Mouse (Mus musculus): ENCODE results near the gene Pxn. TPM values are rescaled to one million over a fixed set of nuclear protein-coding genes. Genes with fewer than 3 reads are reported as not detected.
"Not testable (repeated sequence)": the region's sequence is repeated elsewhere in the genome, so short reads cannot be mapped to it uniquely, and the experiment has no call there.

The Pxn gene
- polyA plus RNA-seq, 1 experiment from 2014 or later = 21.3 TPM

- H3K4me2 ChIP-seq = peak overlapping the region; percentile 66
- no peaks in the 10 kb centered on the region for H3K36me3 ChIP-seq
- no peaks in the 10 kb centered on the region for H3K9me3 ChIP-seq (replicated peaks)
- peak overlapping the region; percentile 100; the same call in 1 of the 2 replicates for H3K27ac ChIP-seq (replicated peaks)
- H3K4me1 ChIP-seq = peaks cover 40% of the 10 kb centered on the region
- H3K9ac ChIP-seq (replicated peaks) = no peak overlapping the region
- no peak for ATAC-seq (ENCODE audit: low FRiP score)
- no peak overlapping the region for H3K4me3 ChIP-seq (replicated peaks)
- H3K27me3 ChIP-seq (replicated peaks) = no peaks in the 10 kb centered on the region
- 80% methylated on average over 9 of the region's 9 CpGs for WGBS
These were observed 18.4 kb upstream of the Pxn start for GRCm38 (mm10) chr5:115487942-115488580.

- Histone ChIP-seq H3K9me3 (replicated peaks) (no peaks in the 10 kb centered on the region), H3K36me3 (no peaks in the 10 kb centered on the region), H3K9ac (replicated peaks) (peak overlapping the region; percentile 87), H3K27me3 (replicated peaks) (no peaks in the 10 kb centered on the region), H3K4me1 (peaks cover 32% of the 10 kb centered on the region), H3K27ac (replicated peaks) (peak overlapping the region; percentile 100), H3K4me2 (peak overlapping the region; percentile 66), H3K4me3 (replicated peaks) (peak overlapping the region; percentile 44)
- WGBS = under 1% methylated on average over 39 of the region's 39 CpGs
- peak; percentile 80 for ATAC-seq (ENCODE audit: low FRiP score)
These were observed 17.4 kb upstream of the Pxn start for GRCm38 (mm10) chr5:115488841-115489698.

- Histone ChIP-seq H3K4me1 (peaks cover 27% of the 10 kb centered on the region), H3K27ac (replicated peaks) (peak overlapping the region; percentile 100), H3K36me3 (no peaks in the 10 kb centered on the region), H3K4me3 (replicated peaks) (peak overlapping the region; percentile 44), H3K9me3 (replicated peaks) (no peaks in the 10 kb centered on the region), H3K27me3 (replicated peaks) (no peaks in the 10 kb centered on the region), H3K4me2 (peak overlapping the region; percentile 66), H3K9ac (replicated peaks) (peak overlapping the region; percentile 87)
- peak; percentile 84 for ATAC-seq (ENCODE audit: low FRiP score)
- WGBS = under 1% methylated on average over 50 of the region's 50 CpGs
These were observed 16.5 kb upstream of the Pxn start for GRCm38 (mm10) chr5:115489699-115490637.

- no peak overlapping the region for H3K4me3 ChIP-seq (replicated peaks)
- ATAC-seq (ENCODE audit: low FRiP score) = no peak
- H3K27me3 ChIP-seq (replicated peaks) = no peaks in the 10 kb centered on the region
- H3K27ac ChIP-seq (replicated peaks) = peak overlapping the region; percentile 100
- H3K4me2 ChIP-seq = peak overlapping the region; percentile 66
- no peaks in the 10 kb centered on the region for H3K9me3 ChIP-seq (replicated peaks)
- H3K9ac ChIP-seq (replicated peaks) = 0 out of 2 replicates have a peak overlapping the region, but pooled peaks have one; percentile 6
- no peaks in the 10 kb centered on the region for H3K36me3 ChIP-seq
- peaks cover 26% of the 10 kb centered on the region for H3K4me1 ChIP-seq
- 9% methylated on average over 8 of the region's 8 CpGs for WGBS
These were observed 15.9 kb upstream of the Pxn start for GRCm38 (mm10) chr5:115490638-115491000.

- ATAC-seq (ENCODE audit: low FRiP score) = no peak
- Histone ChIP-seq H3K4me1 (peaks cover 26% of the 10 kb centered on the region), H3K27me3 (replicated peaks) (no peaks in the 10 kb centered on the region), H3K9me3 (replicated peaks) (no peaks in the 10 kb centered on the region), H3K36me3 (no peaks in the 10 kb centered on the region), H3K27ac (replicated peaks) (peak overlapping the region; percentile 100; the same call in 1 of the 2 replicates), H3K4me2 (peak overlapping the region; percentile 66), H3K9ac (replicated peaks) (no peak overlapping the region), H3K4me3 (replicated peaks) (no peak overlapping the region)
- 27% methylated on average over 5 of the region's 5 CpGs for WGBS
These were observed 15.4 kb upstream of the Pxn start for GRCm38 (mm10) chr5:115491076-115491475.

GRCm38 (mm10) chr5:115491771-115492322 is 14.6 kb upstream of the Pxn start:
- Histone ChIP-seq H3K4me3 (replicated peaks) (peak overlapping the region; percentile 25), H3K9ac (replicated peaks) (peak overlapping the region; percentile 38; the same call in 1 of the 2 replicates), H3K27ac (replicated peaks) (peak overlapping the region; percentile 24; the same call in 1 of the 2 replicates), H3K27me3 (replicated peaks) (no peaks in the 10 kb centered on the region), H3K4me1 (peaks cover 26% of the 10 kb centered on the region), H3K4me2 (peak overlapping the region; percentile 71), H3K36me3 (no peaks in the 10 kb centered on the region), H3K9me3 (replicated peaks) (no peaks in the 10 kb centered on the region)
- 2% methylated on average over 28 of the region's 28 CpGs for WGBS
- ATAC-seq (ENCODE audit: low FRiP score) = no peak

GRCm38 (mm10) chr5:115492711-115493335 is 13.7 kb upstream of the Pxn start:
- no peak overlapping the region for H3K9ac ChIP-seq (replicated peaks)
- no peak overlapping the region for H3K4me3 ChIP-seq (replicated peaks)
- WGBS = 85% methylated on average over 6 of the region's 6 CpGs
- H3K27me3 ChIP-seq (replicated peaks) = no peaks in the 10 kb centered on the region
- peaks cover 26% of the 10 kb centered on the region for H3K4me1 ChIP-seq
- H3K9me3 ChIP-seq (replicated peaks) = no peaks in the 10 kb centered on the region
- H3K27ac ChIP-seq (replicated peaks) = no peak overlapping the region
- H3K4me2 ChIP-seq = no peak overlapping the region
- H3K36me3 ChIP-seq = no peaks in the 10 kb centered on the region
- ATAC-seq (ENCODE audit: low FRiP score) = no peak

GRCm38 (mm10) chr5:115493441-115493840 is 13.0 kb upstream of the Pxn start:
- peaks cover 23% of the 10 kb centered on the region for H3K4me1 ChIP-seq
- H3K4me3 ChIP-seq (replicated peaks) = no peak overlapping the region
- no peak overlapping the region for H3K9ac ChIP-seq (replicated peaks)
- no peaks in the 10 kb centered on the region for H3K9me3 ChIP-seq (replicated peaks)
- peak overlapping the region; percentile 48 for H3K27ac ChIP-seq (replicated peaks)
- H3K4me2 ChIP-seq = no peak overlapping the region
- no peaks in the 10 kb centered on the region for H3K36me3 ChIP-seq
- 60% methylated on average over 5 of the region's 5 CpGs for whole genome bisulfite sequencing
- H3K27me3 ChIP-seq (replicated peaks) = no peaks in the 10 kb centered on the region
- no peak for ATAC-seq (ENCODE audit: low FRiP score)

GRCm38 (mm10) chr5:115495618-115496017 is 10.9 kb upstream of the Pxn start:
- not testable (repeated sequence) for H3K27me3 ChIP-seq (replicated peaks); ATAC-seq (ENCODE audit: low FRiP score); H3K27ac ChIP-seq (replicated peaks); H3K36me3 ChIP-seq; H3K4me3 ChIP-seq (replicated peaks); H3K9ac ChIP-seq (replicated peaks); H3K4me2 ChIP-seq; H3K9me3 ChIP-seq (replicated peaks)
- WGBS = 81% methylated on average over 3 of the region's 3 CpGs
- peaks cover 17% of the 10 kb centered on the region for H3K4me1 ChIP-seq

- no peaks in the 10 kb centered on the region for H3K36me3 ChIP-seq
- H3K27me3 ChIP-seq (replicated peaks) = no peaks in the 10 kb centered on the region
- H3K9me3 ChIP-seq (replicated peaks) = no peaks in the 10 kb centered on the region
- no peak overlapping the region for H3K4me3 ChIP-seq (replicated peaks)
- H3K27ac ChIP-seq (replicated peaks) = no peak overlapping the region
- H3K9ac ChIP-seq (replicated peaks) = no peak overlapping the region
- H3K4me2 ChIP-seq = no peak overlapping the region
- 81% methylated on average over 7 of the region's 7 CpGs for whole genome bisulfite sequencing
- H3K4me1 ChIP-seq = peaks cover 3% of the 10 kb centered on the region
- ATAC-seq (ENCODE audit: low FRiP score) = no peak
These were observed 9.4 kb upstream of the Pxn start for GRCm38 (mm10) chr5:115497033-115497432.
